Mouse (Mus musculus) lung, embryonic 14.5 days (tissue): ENCODE results near the gene Xlr3c. TPM values are rescaled to one million over a fixed set of nuclear protein-coding genes. Genes with fewer than 3 reads are reported as not detected.
"Not testable (repeated sequence)": the region's sequence is repeated elsewhere in the genome, so short reads cannot be mapped to it uniquely, and the experiment has no call there.

Source experiments
- ATAC-seq: fragments of 200-750 bp; cut with Nextera tagmentation; 2 replicates; pipeline ENCODE4 v1.8.0; 2017; ENCODE audit warnings: mild to moderate bottlenecking, moderate TSS enrichment, moderate library complexity; ENCODE audit not compliant: insufficient read depth
- DNase-seq: peaks from one replicate; pipeline ENCODE4 v3.0.0-alpha.2; 2015
- H3K27ac ChIP-seq: fragments of 300-500 bp; sonication (generic); 2 replicates; pipeline ENCODE4 v1.5.1; 2014; ENCODE audit warnings: low read depth, mild to moderate bottlenecking, moderate library complexity
- H3K27me3 ChIP-seq: fragments of 300-500 bp; sonication (generic); 2 replicates; pipeline ENCODE4 v1.6.1; 2014; ENCODE audit warnings: low read length, control low read depth; ENCODE audit not compliant: insufficient read depth
- H3K36me3 ChIP-seq: fragments of 300-500 bp; sonication (generic); 2 replicates; pipeline ENCODE4 v1.6.1; 2014; ENCODE audit warnings: control low read depth; ENCODE audit not compliant: insufficient read depth
- H3K4me1 ChIP-seq: fragments of 300-500 bp; sonication (generic); 2 replicates; pipeline ENCODE4 v1.6.1; 2014; ENCODE audit warnings: antibody characterized with exemption, control low read depth; ENCODE audit not compliant: insufficient read depth
- H3K4me2 ChIP-seq: fragments of 300-500 bp; sonication (generic); 2 replicates; pipeline ENCODE4 v1.6.1; 2014; ENCODE audit warnings: mild to moderate bottlenecking
- H3K4me3 ChIP-seq: fragments of 300-500 bp; sonication (generic); 2 replicates; pipeline ENCODE4 v1.5.1; 2014; ENCODE audit warnings: low read depth, low read length
- H3K9ac ChIP-seq: fragments of 300-500 bp; sonication (generic); 2 replicates; pipeline ENCODE4 v1.6.1; 2014
- H3K9me3 ChIP-seq: fragments of 300-500 bp; sonication (generic); 2 replicates; pipeline ENCODE4 v1.6.1; 2016; ENCODE audit warnings: low read depth, low read length, control low read depth
- CTCF ChIP-seq: IDR thresholded peaks from 2 replicates; pipeline ENCODE4 v1.5.1; 2016; ENCODE audit warnings: antibody characterized with exemption, low read depth
- WGBS: fragments of 180-500 bp; shearing (Covaris S2); extraction: QIAGEN DNeasy Blood & Tissue Kit; methylation state at CpG from one replicate; pipeline ENCODE4 v1.1.7; 2014; 5-methylcytosine and 5-hydroxymethylcytosine counted together
- polyA plus RNA-seq: library from polyadenylated mRNA; unstranded; fragments of >200 nt; fragmentation: Nextera tagmentation; extraction: Ambion mirVana; gene quantifications from 2 replicates; pipeline ENCODE4 v1.2.1, GENCODE M21; 2014

Gene Xlr3c
- polyA plus RNA-seq, 1 experiment from 2014 or later = not detected

DNA sequence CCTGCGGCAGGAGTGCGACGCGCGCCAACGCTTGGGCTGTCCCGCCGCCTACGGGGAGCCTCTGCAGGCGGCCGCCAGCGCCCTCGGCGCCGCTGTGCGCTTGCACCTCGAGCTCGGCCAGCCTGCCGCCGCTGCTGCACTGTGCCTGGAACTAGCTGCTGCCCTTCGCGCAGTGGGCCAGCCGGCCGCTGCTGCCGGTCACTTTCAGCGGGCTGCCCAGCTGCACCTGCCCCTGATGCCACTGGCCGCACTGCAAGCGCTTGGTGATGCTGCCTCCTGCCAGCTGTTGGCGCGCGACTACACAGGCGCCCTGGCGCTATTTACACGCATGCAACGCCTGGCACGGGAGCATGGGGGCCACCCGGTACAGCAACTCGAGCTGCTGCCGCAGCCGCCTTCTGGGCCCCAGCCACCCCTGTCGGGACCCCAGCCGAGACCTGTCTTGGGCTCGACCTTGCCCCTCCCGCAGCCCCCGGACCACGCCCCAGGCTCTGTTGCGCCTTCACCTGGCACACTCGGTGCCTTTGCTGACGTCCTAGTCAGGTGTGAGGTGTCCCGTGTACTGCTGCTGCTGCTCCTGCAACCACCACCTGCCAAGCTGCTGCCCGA lies 36.5 kb downstream of the Xlr3c start:
- peak overlapping the region; percentile 71 for H3K4me2 ChIP-seq
- DNase-seq = peak; percentile 43
- no peak for TF ChIP-seq CTCF
- 10% methylated on average over 30 of the region's 51 CpGs for WGBS
- H3K4me1 ChIP-seq = no peaks in the 10 kb centered on the region
- peak overlapping the region; percentile 58 for H3K9ac ChIP-seq
- H3K36me3 ChIP-seq = no peaks in the 10 kb centered on the region
- peak overlapping the region; percentile 88 for H3K27ac ChIP-seq
- ATAC-seq = peak; percentile 64
- H3K27me3 ChIP-seq = no peaks in the 10 kb centered on the region
- H3K9me3 ChIP-seq = no peaks in the 10 kb centered on the region
- peak overlapping the region; percentile 53 for H3K4me3 ChIP-seq

DNA sequence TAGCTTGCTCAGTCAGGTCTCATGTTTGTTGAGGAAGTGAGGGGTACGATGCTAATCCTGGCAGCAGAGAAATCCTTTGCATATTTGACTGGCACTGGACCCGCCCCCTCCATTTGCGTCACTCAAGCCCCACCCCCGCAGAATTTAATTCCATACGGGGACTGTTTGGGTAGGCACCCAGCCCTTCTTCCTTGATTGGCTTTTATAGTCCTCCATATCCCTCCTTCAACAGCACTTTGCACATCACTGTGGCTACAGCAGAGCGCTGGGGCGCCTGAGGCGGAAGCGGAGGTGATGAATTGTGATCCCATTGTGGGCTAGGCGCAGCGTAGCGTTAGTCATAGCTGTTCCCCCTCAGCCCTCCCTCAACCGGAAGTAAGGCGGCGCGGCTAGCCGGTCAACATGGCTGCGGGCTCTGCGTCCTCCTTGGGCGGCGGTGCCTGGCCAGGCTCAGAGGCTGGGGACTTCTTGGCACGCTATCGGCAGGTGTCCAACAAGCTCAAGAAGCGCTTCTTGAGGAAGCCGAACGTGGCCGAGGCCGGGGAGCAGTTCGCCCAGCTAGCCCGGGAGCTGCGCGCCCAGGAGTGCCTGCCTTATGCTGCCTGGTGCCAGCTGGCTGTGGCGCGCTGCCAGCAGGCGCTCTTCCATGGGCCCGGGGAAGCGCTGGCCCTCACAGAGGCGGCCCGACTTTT lies 37.1 kb downstream of the Xlr3c start, which contains the start of gene F8a:
TSS of gene F8a (plus strand) at position 378 of the 692 bp plus-strand sequence.
- Histone ChIP-seq H3K27me3 (no peaks in the 10 kb centered on the region), H3K4me3 (peak within 1 kb of the TSS; percentile 53), H3K9ac (peak within 1 kb of the TSS; percentile 58), H3K4me2 (peak within 1 kb of the TSS; percentile 71), H3K9me3 (no peaks in the 10 kb centered on the region), H3K36me3 (no peaks in the 10 kb centered on the region), H3K27ac (peak within 1 kb of the TSS; percentile 88), H3K4me1 (no peaks in the 10 kb centered on the region)
- WGBS = 13% methylated on average over 22 of the region's 39 CpGs
- ATAC-seq (peak; percentile 97), DNase-seq (peak; percentile 84)
- no peak for TF ChIP-seq CTCF

DNA sequence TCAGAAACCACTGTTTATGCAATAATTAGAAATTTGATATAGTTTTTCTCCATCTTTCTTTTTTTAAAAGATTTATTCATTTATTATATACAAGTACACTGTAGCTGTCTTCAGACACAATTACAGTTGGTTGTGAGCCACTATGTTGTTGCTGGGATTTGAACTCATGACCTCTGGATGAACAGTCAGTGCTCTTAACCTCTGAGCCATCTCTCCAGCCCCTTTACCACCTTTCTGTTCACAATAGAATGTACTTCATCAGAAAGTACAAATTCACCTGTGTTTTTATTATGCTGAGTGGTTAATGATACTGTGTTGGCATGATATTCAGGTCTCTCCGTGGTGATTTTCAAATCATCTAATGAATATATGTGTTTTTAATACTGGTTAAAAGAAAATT lies 39.8 kb downstream of the Xlr3c start:
- TF ChIP-seq CTCF = no peak

DNA sequence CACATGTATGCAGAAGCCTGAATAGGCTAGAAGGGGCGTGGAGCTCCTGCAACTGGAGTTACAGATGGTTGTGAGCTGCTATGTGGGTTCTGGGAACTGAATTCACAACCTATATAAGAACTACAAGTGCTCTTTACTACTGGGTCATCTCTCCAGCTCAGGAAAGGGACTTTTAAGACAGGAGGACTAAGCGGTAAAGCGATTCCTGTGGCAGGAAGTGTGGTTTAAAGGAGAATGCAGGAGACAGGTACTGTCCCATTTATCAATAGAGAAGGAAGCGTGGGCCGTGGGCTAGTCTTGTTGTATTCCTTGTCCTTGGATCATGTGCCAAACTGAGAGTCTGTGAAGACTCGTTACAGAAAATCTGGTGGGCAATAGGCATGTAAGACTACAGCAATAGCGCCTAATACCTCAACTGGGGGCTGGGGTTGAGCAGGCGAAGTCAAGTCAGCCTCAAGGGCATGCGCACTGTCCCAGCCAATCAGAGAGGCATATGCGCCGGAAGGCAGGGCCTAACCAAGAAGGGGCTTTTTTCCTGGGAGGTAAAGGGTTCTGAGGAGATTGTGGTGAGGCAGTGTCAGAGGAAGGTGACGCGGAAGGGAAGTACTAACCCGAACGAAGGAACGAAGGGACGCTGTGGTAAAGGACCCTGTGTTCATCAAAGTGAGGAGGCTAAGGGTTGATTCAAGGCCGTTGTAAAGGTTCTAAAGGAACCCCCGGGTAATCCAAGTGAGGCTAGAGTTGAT lies 51.2 kb downstream of the Xlr3c start, which contains the start of gene Xlr4b:
TSS of gene Xlr4b (plus strand) at position 515 of the 746 bp plus-strand sequence.
- not testable (repeated sequence) for ATAC-seq, H3K36me3 ChIP-seq, H3K4me3 ChIP-seq, H3K9me3 ChIP-seq, H3K4me1 ChIP-seq, H3K9ac ChIP-seq, H3K4me2 ChIP-seq, H3K27ac ChIP-seq, H3K27me3 ChIP-seq, DNase-seq
- WGBS = 78% methylated on average over 11 of the region's 19 CpGs

More for the DNA sequence above, 39.8 kb downstream of the Xlr3c start:
- H3K27me3 ChIP-seq = no peaks in the 10 kb centered on the region
- no peak overlapping the region for H3K4me2 ChIP-seq
- 58% methylated on average over 1 of the region's 1 CpGs for WGBS
- DNase-seq (no peak), ATAC-seq (no peak)
- no peaks in the 10 kb centered on the region for H3K4me1 ChIP-seq
- no peak overlapping the region for H3K9ac ChIP-seq
- no peaks in the 10 kb centered on the region for H3K36me3 ChIP-seq
- H3K9me3 ChIP-seq = no peaks in the 10 kb centered on the region
- no peak overlapping the region for H3K27ac ChIP-seq
- H3K4me3 ChIP-seq = no peak overlapping the region

Other genes with a start within 250 kb of the Xlr3c start
- gene Pnma5, start 228.3 kb downstream of the Xlr3c start, polyA plus RNA-seq = 0.11 TPM in 1 of 2 replicates, not detected in the other
- gene Pnma3, start 200.6 kb downstream of the Xlr3c start, polyA plus RNA-seq = 0.08 and 0.13 TPM in 2 replicates
- gene Xlr4a, start 182.9 kb downstream of the Xlr3c start, polyA plus RNA-seq = 0.35 and 2.0 TPM in 2 replicates
- gene Xlr3a, start 168.3 kb downstream of the Xlr3c start, polyA plus RNA-seq = 3.6 and 5.6 TPM in 2 replicates
- 0.09 and 0.11 TPM in 2 replicates for gene Gm14685, start 148.3 kb downstream of the Xlr3c start, polyA plus RNA-seq
- gene Xlr5b, start 116.6 kb downstream of the Xlr3c start, polyA plus RNA-seq = not detected in 2 replicates
- gene DXBay18, start 115.9 kb downstream of the Xlr3c start, polyA plus RNA-seq = 0.09 TPM in 1 of 2 replicates, not detected in the other
- gene Spin2d, start 88.4 kb downstream of the Xlr3c start, polyA plus RNA-seq = not detected in 2 replicates
- gene Xlr3b, start 73.2 kb downstream of the Xlr3c start, polyA plus RNA-seq = 8.8 and 16.8 TPM in 2 replicates
- gene Xlr4b, start 51.1 kb downstream of the Xlr3c start, polyA plus RNA-seq = 4.6 TPM in 1 of 2 replicates, not detected in the other
- 9.7 and 10.9 TPM in 2 replicates for gene F8a, start 37.1 kb downstream of the Xlr3c start, polyA plus RNA-seq
- 0.21 TPM in 1 of 2 replicates, not detected in the other for gene Xlr4c, start 22.3 kb downstream of the Xlr3c start, polyA plus RNA-seq
- not detected in 2 replicates for gene Xlr5a, start 27.6 kb upstream of the Xlr3c start, polyA plus RNA-seq
- not detected in 2 replicates for gene Xlr5c, start 27.6 kb upstream of the Xlr3c start, polyA plus RNA-seq
- gene Gm45015, start 71.5 kb upstream of the Xlr3c start, polyA plus RNA-seq = not detected in 2 replicates
- 18.2 and 20.7 TPM in 2 replicates for gene Zfp275, start 77.2 kb upstream of the Xlr3c start, polyA plus RNA-seq
- gene Gm18336, start 133.3 kb upstream of the Xlr3c start, polyA plus RNA-seq = not detected in 2 replicates
- 0.05 and 0.14 TPM in 2 replicates for gene Zfp92, start 145.7 kb upstream of the Xlr3c start, polyA plus RNA-seq
- gene Trex2, start 170.0 kb upstream of the Xlr3c start, polyA plus RNA-seq = 0.18 TPM in 1 of 2 replicates, not detected in the other
- gene Haus7, start 193.7 kb upstream of the Xlr3c start, polyA plus RNA-seq = 68.8 and 76.3 TPM in 2 replicates
- gene Bgn, start 218.2 kb upstream of the Xlr3c start, polyA plus RNA-seq = 192 and 196 TPM in 2 replicates
- 0.05 TPM in 1 of 2 replicates, not detected in the other for gene Atp2b3, start 237.7 kb upstream of the Xlr3c start, polyA plus RNA-seq